ENCODE assay signal across 12 mouse cellular contexts in genomic region chr2:74482086-74482485, GRCm38 (mm10).
"Had no signal": no experiment of that assay in that cellular context is flagged by ENCODE, and none has a peak within 500 bp of the region (broad histone marks: within the 10 kb centered on the region; RNA-seq: fewer than 3 reads in every experiment).

No protein-coding gene starts in this region.

- H3K9ac ChIP-seq: intestine, embryonic 15.5 days; kidney, embryonic 15.5 days; liver, embryonic 15.5 days had no signal

- H3K27ac ChIP-seq: intestine, embryonic 15.5 days; kidney, embryonic 15.5 days; limb, embryonic 10.5 days; liver, embryonic 15.5 days; stomach, postnatal 0 days had no signal

- ATAC-seq: intestine, embryonic 15.5 days; lung, postnatal 0 days had no signal

- H3K4me2 ChIP-seq: intestine, embryonic 15.5 days; kidney, embryonic 15.5 days; liver, embryonic 11.5 days; liver, embryonic 15.5 days had no signal

- H3K4me1 ChIP-seq: intestine, embryonic 15.5 days; kidney, embryonic 15.5 days; liver, embryonic 15.5 days had no signal

- H3K27me3 ChIP-seq: intestine, embryonic 15.5 days; kidney, embryonic 15.5 days; liver, embryonic 15.5 days had no signal

- DNase-seq: kidney, adult 18-20 months; kidney, postnatal 14 days; lung, adult 2 months; lung, postnatal 36 days; right cerebral cortex, postnatal 14 days had no signal

- H3K9me3 ChIP-seq: intestine, embryonic 15.5 days; kidney, embryonic 15.5 days; limb, embryonic 10.5 days; liver, embryonic 15.5 days had no signal

- H3K4me3 ChIP-seq: intestine, embryonic 15.5 days; kidney, embryonic 15.5 days; limb, embryonic 10.5 days; liver, embryonic 15.5 days had no signal

- H3K36me3 ChIP-seq: intestine, embryonic 15.5 days; kidney, embryonic 15.5 days; limb, embryonic 10.5 days; liver, embryonic 15.5 days had no signal
